Mouse (Mus musculus): Measurements from ENCODE around the gene Spen. TPM values are rescaled to one million over a fixed set of nuclear protein-coding genes. Genes with fewer than 3 reads are reported as not detected.

Spen gene
- polyA plus RNA-seq, 1 experiment from 2014 or later: 14.2 TPM

- H3K27ac ChIP-seq: no peak overlapping the region
- no peaks in the 10 kb centered on the region for H3K9me3 ChIP-seq
- H3K4me3 ChIP-seq: no peak overlapping the region
- 88% methylated on average over 13 of the region's 13 CpGs for WGBS
- H3K27me3 ChIP-seq (ENCODE audit: insufficient read depth, poor library complexity, severe bottlenecking): no peaks in the 10 kb centered on the region
- H3K4me1 ChIP-seq (replicated peaks): peaks cover 16% of the 10 kb centered on the region
- peaks cover 39% of the 10 kb centered on the region for H3K36me3 ChIP-seq
- DNase-seq (ENCODE audit: low spot score): no peak
Observed at GRCm38 (mm10) chr4:141510457-141510856, 27.9 kb downstream of the Spen start.

GRCm38 (mm10) chr4:141506893-141507292 is 31.5 kb downstream of the Spen start:
- H3K4me3 ChIP-seq: no peak overlapping the region
- H3K9me3 ChIP-seq: no peaks in the 10 kb centered on the region
- H3K36me3 ChIP-seq: peaks cover 22% of the 10 kb centered on the region
- no peaks in the 10 kb centered on the region for H3K27me3 ChIP-seq (ENCODE audit: insufficient read depth, poor library complexity, severe bottlenecking)
- 86% methylated on average over 10 of the region's 10 CpGs for WGBS
- no peak for DNase-seq (ENCODE audit: low spot score)
- H3K4me1 ChIP-seq (replicated peaks): peaks cover 9% of the 10 kb centered on the region; the same call in 1 of the 2 replicates
- H3K27ac ChIP-seq: no peak overlapping the region

GRCm38 (mm10) chr4:141506352-141506751 is 32.0 kb downstream of the Spen start:
- DNase-seq (ENCODE audit: low spot score): no peak
- peaks cover 22% of the 10 kb centered on the region for H3K36me3 ChIP-seq
- no peaks in the 10 kb centered on the region for H3K9me3 ChIP-seq
- 0 out of 2 replicates have a peak overlapping the region, but pooled peaks have one; percentile 53 for H3K27ac ChIP-seq
- 85% methylated on average over 10 of the region's 10 CpGs for WGBS
- H3K4me1 ChIP-seq (replicated peaks): peaks cover 14% of the 10 kb centered on the region; the same call in 1 of the 2 replicates
- no peak overlapping the region for H3K4me3 ChIP-seq
- no peaks in the 10 kb centered on the region for H3K27me3 ChIP-seq (ENCODE audit: insufficient read depth, poor library complexity, severe bottlenecking)

GRCm38 (mm10) chr4:141505810-141506209 is 32.6 kb downstream of the Spen start:
- Histone ChIP-seq H3K27ac (no peak overlapping the region), H3K9me3 (no peaks in the 10 kb centered on the region), H3K4me1 (replicated peaks) (peaks cover 19% of the 10 kb centered on the region), H3K27me3 (ENCODE audit: insufficient read depth, poor library complexity, severe bottlenecking) (no peaks in the 10 kb centered on the region), H3K4me3 (no peak overlapping the region), H3K36me3 (peaks cover 16% of the 10 kb centered on the region)
- 95% methylated on average over 11 of the region's 11 CpGs for WGBS
- no peak for DNase-seq (ENCODE audit: low spot score)

- H3K9me3 ChIP-seq: no peaks in the 10 kb centered on the region
- H3K36me3 ChIP-seq: peaks cover 23% of the 10 kb centered on the region
- 93% methylated on average over 4 of the region's 4 CpGs for WGBS
- DNase-seq (ENCODE audit: low spot score): no peak
- H3K4me3 ChIP-seq: no peak overlapping the region
- peaks cover 23% of the 10 kb centered on the region for H3K4me1 ChIP-seq (replicated peaks)
- H3K27ac ChIP-seq: no peak overlapping the region
- no peaks in the 10 kb centered on the region for H3K27me3 ChIP-seq (ENCODE audit: insufficient read depth, poor library complexity, severe bottlenecking)
Observed at GRCm38 (mm10) chr4:141504471-141504870, 33.9 kb downstream of the Spen start.

GRCm38 (mm10) chr4:141502723-141503122 is 35.7 kb downstream of the Spen start:
- DNase-seq (ENCODE audit: low spot score): no peak
- no peak overlapping the region for H3K27ac ChIP-seq
- peaks cover 24% of the 10 kb centered on the region for H3K36me3 ChIP-seq
- 74% methylated on average over 5 of the region's 5 CpGs for WGBS
- H3K4me1 ChIP-seq (replicated peaks): peaks cover 23% of the 10 kb centered on the region
- no peaks in the 10 kb centered on the region for H3K27me3 ChIP-seq (ENCODE audit: insufficient read depth, poor library complexity, severe bottlenecking)
- no peaks in the 10 kb centered on the region for H3K9me3 ChIP-seq
- H3K4me3 ChIP-seq: no peak overlapping the region

GRCm38 (mm10) chr4:141501058-141501457 is 37.3 kb downstream of the Spen start:
- 80% methylated on average over 5 of the region's 5 CpGs for WGBS
- Histone ChIP-seq H3K27ac (no peak overlapping the region), H3K4me1 (replicated peaks) (peaks cover 14% of the 10 kb centered on the region), H3K4me3 (no peak overlapping the region), H3K9me3 (no peaks in the 10 kb centered on the region), H3K36me3 (peaks cover 35% of the 10 kb centered on the region), H3K27me3 (ENCODE audit: insufficient read depth, poor library complexity, severe bottlenecking) (no peaks in the 10 kb centered on the region)
- DNase-seq (ENCODE audit: low spot score): no peak

- Histone ChIP-seq H3K9me3 (no peaks in the 10 kb centered on the region), H3K27ac (no peak overlapping the region), H3K4me1 (replicated peaks) (peaks cover 14% of the 10 kb centered on the region), H3K27me3 (ENCODE audit: insufficient read depth, poor library complexity, severe bottlenecking) (no peaks in the 10 kb centered on the region), H3K36me3 (peaks cover 38% of the 10 kb centered on the region), H3K4me3 (no peak overlapping the region)
- no peak for DNase-seq (ENCODE audit: low spot score)
- 63% methylated on average over 4 of the region's 4 CpGs for WGBS
Observed at GRCm38 (mm10) chr4:141500637-141501036, 37.8 kb downstream of the Spen start.

- Histone ChIP-seq H3K9me3 (no peaks in the 10 kb centered on the region), H3K27ac (no peak overlapping the region), H3K4me1 (replicated peaks) (no peaks in the 10 kb centered on the region), H3K27me3 (ENCODE audit: insufficient read depth, poor library complexity, severe bottlenecking) (no peaks in the 10 kb centered on the region), H3K4me3 (no peak overlapping the region), H3K36me3 (peaks cover 100% of the 10 kb centered on the region)
- no peak for DNase-seq (ENCODE audit: low spot score)
- 88% methylated on average over 4 of the region's 4 CpGs for WGBS
Observed at GRCm38 (mm10) chr4:141488670-141489069, 49.7 kb downstream of the Spen start.

- H3K36me3 ChIP-seq: peaks cover 100% of the 10 kb centered on the region
- H3K4me1 ChIP-seq (replicated peaks): no peaks in the 10 kb centered on the region
- no peak for DNase-seq (ENCODE audit: low spot score)
- H3K4me3 ChIP-seq: no peak overlapping the region
- no peaks in the 10 kb centered on the region for H3K9me3 ChIP-seq
- no peaks in the 10 kb centered on the region for H3K27me3 ChIP-seq (ENCODE audit: insufficient read depth, poor library complexity, severe bottlenecking)
- 96% methylated on average over 11 of the region's 11 CpGs for WGBS
- H3K27ac ChIP-seq: no peak overlapping the region
Observed at GRCm38 (mm10) chr4:141487581-141487980, 50.8 kb downstream of the Spen start.

GRCm38 (mm10) chr4:141484071-141484470 is 54.3 kb downstream of the Spen start:
- Histone ChIP-seq H3K4me1 (replicated peaks) (no peaks in the 10 kb centered on the region), H3K27me3 (ENCODE audit: insufficient read depth, poor library complexity, severe bottlenecking) (no peaks in the 10 kb centered on the region), H3K9me3 (no peaks in the 10 kb centered on the region), H3K27ac (no peak overlapping the region), H3K4me3 (no peak overlapping the region), H3K36me3 (peaks cover 100% of the 10 kb centered on the region)
- DNase-seq (ENCODE audit: low spot score): no peak
- 87% methylated on average over 11 of the region's 11 CpGs for WGBS

- H3K4me3 ChIP-seq: no peak overlapping the region
- 93% methylated on average over 8 of the region's 8 CpGs for WGBS
- H3K9me3 ChIP-seq: no peaks in the 10 kb centered on the region
- H3K27me3 ChIP-seq (ENCODE audit: insufficient read depth, poor library complexity, severe bottlenecking): no peaks in the 10 kb centered on the region
- no peak for DNase-seq (ENCODE audit: low spot score)
- no peak overlapping the region for H3K27ac ChIP-seq
- H3K36me3 ChIP-seq: peaks cover 100% of the 10 kb centered on the region
- H3K4me1 ChIP-seq (replicated peaks): no peaks in the 10 kb centered on the region
Observed at GRCm38 (mm10) chr4:141479411-141479810, 59.0 kb downstream of the Spen start.

- 94% methylated on average over 32 of the region's 32 CpGs for WGBS
- peaks cover 100% of the 10 kb centered on the region for H3K36me3 ChIP-seq
Observed at GRCm38 (mm10) chr4:141478794-141479193, 59.6 kb downstream of the Spen start.

GRCm38 (mm10) chr4:141478225-141478624 is 60.2 kb downstream of the Spen start:
- Histone ChIP-seq H3K27ac (no peak overlapping the region), H3K36me3 (peaks cover 100% of the 10 kb centered on the region), H3K4me1 (replicated peaks) (peaks cover 8% of the 10 kb centered on the region), H3K4me3 (no peak overlapping the region), H3K9me3 (no peaks in the 10 kb centered on the region), H3K27me3 (ENCODE audit: insufficient read depth, poor library complexity, severe bottlenecking) (no peaks in the 10 kb centered on the region)
- DNase-seq (ENCODE audit: low spot score): no peak
- WGBS: 92% methylated on average over 23 of the region's 23 CpGs

More at GRCm38 (mm10) chr4:141478794-141479193, 59.6 kb downstream of the Spen start:
- Histone ChIP-seq H3K4me3 (no peak overlapping the region), H3K27me3 (ENCODE audit: insufficient read depth, poor library complexity, severe bottlenecking) (no peaks in the 10 kb centered on the region), H3K27ac (no peak overlapping the region), H3K9me3 (no peaks in the 10 kb centered on the region), H3K4me1 (replicated peaks) (peaks cover 3% of the 10 kb centered on the region)
- DNase-seq (ENCODE audit: low spot score): no peak

All from hindbrain, embryonic 10.5 days (tissue).